Mouse (Mus musculus) lung, embryonic 15.5 days (tissue): Measurements from ENCODE around the gene Anapc11. TPM values are rescaled to one million over a fixed set of nuclear protein-coding genes. Genes with fewer than 3 reads are reported as not detected.
"Not testable (repeated sequence)": the region's sequence is repeated elsewhere in the genome, so short reads cannot be mapped to it uniquely, and the experiment has no call there.

Experiments
- ATAC-seq: fragments of 200-750 bp; cut with Nextera tagmentation; 2 replicates; pipeline ENCODE4 v1.8.0; 2017; ENCODE audit warnings: moderate number of reproducible peaks, borderline replicate concordance; ENCODE audit not compliant: low FRiP score, low TSS enrichment; ENCODE audit errors: extremely low read depth
- H3K27ac ChIP-seq: fragments of 300-500 bp; sonication (generic); 2 replicates; pipeline ENCODE4 v1.5.1; 2015; ENCODE audit warnings: moderate library complexity, mild to moderate bottlenecking, inconsistent platforms
- H3K27me3 ChIP-seq: fragments of 300-500 bp; sonication (generic); 2 replicates; pipeline ENCODE4 v1.6.1; 2015; ENCODE audit warnings: inconsistent platforms
- H3K36me3 ChIP-seq: fragments of 300-500 bp; sonication (generic); 2 replicates; pipeline ENCODE4 v1.6.1; 2015; ENCODE audit warnings: inconsistent platforms
- H3K4me1 ChIP-seq: fragments of 300-500 bp; sonication (generic); 2 replicates; pipeline ENCODE4 v1.6.1; 2015; ENCODE audit warnings: inconsistent platforms
- H3K4me2 ChIP-seq: fragments of 300-500 bp; sonication (generic); 2 replicates; pipeline ENCODE4 v1.6.1; 2015; ENCODE audit warnings: inconsistent platforms, mild to moderate bottlenecking, moderate library complexity
- H3K4me3 ChIP-seq: fragments of 300-500 bp; sonication (generic); 2 replicates; pipeline ENCODE4 v1.5.1; 2015; ENCODE audit warnings: mild to moderate bottlenecking, inconsistent platforms
- H3K9ac ChIP-seq: fragments of 300-500 bp; sonication (generic); 2 replicates; pipeline ENCODE4 v1.6.1; 2015; ENCODE audit warnings: inconsistent platforms
- H3K9me3 ChIP-seq: fragments of 300-500 bp; sonication (generic); 2 replicates; pipeline ENCODE4 v1.6.1; 2016; ENCODE audit warnings: inconsistent platforms
- WGBS: fragments of 180-500 bp; shearing (Covaris S2); methylation state at CpG from one replicate; pipeline ENCODE4 v1.1.7; 2015; 5-methylcytosine and 5-hydroxymethylcytosine counted together
- polyA plus RNA-seq: library from polyadenylated mRNA; unstranded; fragments of >200 nt; fragmentation: Nextera tagmentation; extraction: Ambion mirVana; gene quantifications from 2 replicates; pipeline ENCODE4 v1.2.1, GENCODE M21; 2015

Anapc11 gene
- 215 and 222 TPM in 2 replicates for polyA plus RNA-seq

- Histone ChIP-seq H3K9me3 (no peaks in the 10 kb centered on the region), H3K27ac (peak within 1 kb of the TSS; percentile 89), H3K4me2 (peak within 1 kb of the TSS; percentile 91), H3K27me3 (no peaks in the 10 kb centered on the region), H3K36me3 (peaks cover 59% of the 10 kb centered on the region), H3K9ac (peak within 1 kb of the TSS; percentile 97), H3K4me1 (peaks cover 24% of the 10 kb centered on the region), H3K4me3 (peak within 1 kb of the TSS; percentile 91)
- peak; percentile 97 for ATAC-seq
- under 1% methylated on average over 88 of the region's 88 CpGs for WGBS
Measured at GRCm38 (mm10) chr11:120598283-120598989, at the start of gene Anapc11, which contains the start of gene Alyref. TSS of gene Anapc11 (plus strand) at chr11:120598421. TSS of gene Alyref (minus strand) at chr11:120598365.

GRCm38 (mm10) chr11:120548786-120549167, 49.4 kb upstream of the Anapc11 start:
- no peaks in the 10 kb centered on the region for H3K27me3 ChIP-seq
- no peaks in the 10 kb centered on the region for H3K9me3 ChIP-seq
- H3K27ac ChIP-seq, result peak overlapping the region; percentile 96
- peaks cover 9% of the 10 kb centered on the region for H3K36me3 ChIP-seq
- H3K4me2 ChIP-seq, result peak overlapping the region; percentile 89
- peaks cover 27% of the 10 kb centered on the region for H3K4me1 ChIP-seq
- H3K4me3 ChIP-seq, result peak overlapping the region; percentile 95
- no peak for ATAC-seq
- 14% methylated on average over 7 of the region's 7 CpGs for WGBS
- peak overlapping the region; percentile 99 for H3K9ac ChIP-seq

- peak; percentile 84 for ATAC-seq
- WGBS, result under 1% methylated on average over 71 of the region's 87 CpGs
Measured at GRCm38 (mm10) chr11:120549168-120549945, 48.9 kb upstream of the Anapc11 start, which contains the start of gene Mcrip1. TSS of gene Mcrip1 (minus strand) at chr11:120549727.

GRCm38 (mm10) chr11:120549986-120550809, 48.0 kb upstream of the Anapc11 start:
- Histone ChIP-seq H3K4me1 (peaks cover 27% of the 10 kb centered on the region), H3K27ac (peak overlapping the region; percentile 96), H3K9me3 (no peaks in the 10 kb centered on the region), H3K36me3 (no peaks in the 10 kb centered on the region), H3K4me3 (peak overlapping the region; percentile 95), H3K9ac (peak overlapping the region; percentile 99), H3K4me2 (peak overlapping the region; percentile 89), H3K27me3 (no peaks in the 10 kb centered on the region)
- no peak for ATAC-seq
- 52% methylated on average over 11 of the region's 11 CpGs for WGBS

More at GRCm38 (mm10) chr11:120549168-120549945, 48.9 kb upstream of the Anapc11 start, which contains the start of gene Mcrip1:
- H3K4me1 ChIP-seq, result peaks cover 27% of the 10 kb centered on the region
- peak within 1 kb of the TSS; percentile 89 for H3K4me2 ChIP-seq
- peak within 1 kb of the TSS; percentile 96 for H3K27ac ChIP-seq
- H3K9ac ChIP-seq, result peak within 1 kb of the TSS; percentile 99
- H3K9me3 ChIP-seq, result no peaks in the 10 kb centered on the region
- H3K4me3 ChIP-seq, result peak within 1 kb of the TSS; percentile 95
- peaks cover 3% of the 10 kb centered on the region for H3K36me3 ChIP-seq
- no peaks in the 10 kb centered on the region for H3K27me3 ChIP-seq

- H3K27me3 ChIP-seq, result no peaks in the 10 kb centered on the region
- peak within 1 kb of the TSS; percentile 96; the same call in 1 of the 2 replicates for H3K27ac ChIP-seq
- H3K4me2 ChIP-seq, result peak within 1 kb of the TSS; percentile 89
- no peaks in the 10 kb centered on the region for H3K36me3 ChIP-seq
- 91% methylated on average over 28 of the region's 28 CpGs for WGBS
- H3K4me3 ChIP-seq, result peak within 1 kb of the TSS; percentile 95
- no peaks in the 10 kb centered on the region for H3K9me3 ChIP-seq
- H3K9ac ChIP-seq, result peak within 1 kb of the TSS; percentile 99
- H3K4me1 ChIP-seq, result peaks cover 27% of the 10 kb centered on the region
- ATAC-seq, result no peak
Measured at GRCm38 (mm10) chr11:120550810-120551440, 47.3 kb upstream of the Anapc11 start, which contains the start of gene Ppp1r27. TSS of gene Ppp1r27 (minus strand) at chr11:120551132.

GRCm38 (mm10) chr11:120552736-120553135, 45.5 kb upstream of the Anapc11 start:
- Histone ChIP-seq H3K4me3 (no peak overlapping the region), H3K27ac (no peak overlapping the region), H3K9me3 (no peaks in the 10 kb centered on the region), H3K4me1 (peaks cover 23% of the 10 kb centered on the region), H3K4me2 (no peak overlapping the region), H3K27me3 (no peaks in the 10 kb centered on the region), H3K36me3 (no peaks in the 10 kb centered on the region), H3K9ac (no peak overlapping the region)
- WGBS, result 59% methylated on average over 5 of the region's 5 CpGs
- ATAC-seq, result no peak

GRCm38 (mm10) chr11:120554834-120555233, 43.4 kb upstream of the Anapc11 start:
- Histone ChIP-seq H3K4me3 (no peak overlapping the region), H3K27me3 (no peaks in the 10 kb centered on the region), H3K4me1 (peaks cover 9% of the 10 kb centered on the region), H3K9me3 (no peaks in the 10 kb centered on the region), H3K9ac (no peak overlapping the region), H3K27ac (no peak overlapping the region), H3K36me3 (peaks cover 12% of the 10 kb centered on the region), H3K4me2 (no peak overlapping the region)
- no peak for ATAC-seq
- WGBS, result 66% methylated on average over 7 of the region's 7 CpGs

GRCm38 (mm10) chr11:120555260-120555659, 43.0 kb upstream of the Anapc11 start:
- Histone ChIP-seq H3K4me3 (no peak overlapping the region), H3K27ac (no peak overlapping the region), H3K9me3 (no peaks in the 10 kb centered on the region), H3K36me3 (peaks cover 17% of the 10 kb centered on the region), H3K4me2 (no peak overlapping the region), H3K4me1 (peaks cover 5% of the 10 kb centered on the region), H3K27me3 (no peaks in the 10 kb centered on the region), H3K9ac (no peak overlapping the region)
- no peak for ATAC-seq
- WGBS, result 65% methylated on average over 2 of the region's 2 CpGs

- not testable (repeated sequence) for H3K4me1 ChIP-seq, H3K27ac ChIP-seq, H3K9me3 ChIP-seq, H3K27me3 ChIP-seq, ATAC-seq, H3K4me2 ChIP-seq, H3K9ac ChIP-seq, H3K4me3 ChIP-seq
- 86% methylated on average over 6 of the region's 6 CpGs for WGBS
- peaks cover 52% of the 10 kb centered on the region for H3K36me3 ChIP-seq
Measured at GRCm38 (mm10) chr11:120558843-120559242, 39.4 kb upstream of the Anapc11 start.

GRCm38 (mm10) chr11:120560952-120561728, 37.1 kb upstream of the Anapc11 start:
- WGBS, result 91% methylated on average over 13 of the region's 13 CpGs

More at GRCm38 (mm10) chr11:120560952-120561728, 37.1 kb upstream of the Anapc11 start:
- ATAC-seq, result no peak
- no peak overlapping the region for H3K4me3 ChIP-seq
- H3K4me1 ChIP-seq, result no peaks in the 10 kb centered on the region
- no peak overlapping the region for H3K4me2 ChIP-seq
- H3K27ac ChIP-seq, result no peak overlapping the region
- H3K36me3 ChIP-seq, result peaks cover 74% of the 10 kb centered on the region
- no peaks in the 10 kb centered on the region for H3K27me3 ChIP-seq
- H3K9ac ChIP-seq, result no peak overlapping the region
- H3K9me3 ChIP-seq, result no peaks in the 10 kb centered on the region
